Mouse (Mus musculus) testis, adult 2 months (tissue): ENCODE results near the gene Dyrk3. TPM values are rescaled to one million over a fixed set of nuclear protein-coding genes. Genes with fewer than 3 reads are reported as not detected.

ENCODE experiments used
- H3K27ac ChIP-seq: fragments of 200-500 bp; 2 replicates; pipeline ENCODE4 v1.5.1; 2012; ENCODE audit warnings: low read depth, low read length; ENCODE audit not compliant: control insufficient read depth, insufficient read depth
- H3K27me3 ChIP-seq: fragments of 200-500 bp; 2 replicates; pipeline ENCODE4 v1.6.1; 2012; ENCODE audit warnings: mild to moderate bottlenecking, low read length, moderate library complexity; ENCODE audit not compliant: control insufficient read depth, insufficient read depth
- H3K36me3 ChIP-seq: fragments of 200-500 bp; 2 replicates; pipeline ENCODE4 v1.6.1; 2012; ENCODE audit warnings: mild to moderate bottlenecking, low read length; ENCODE audit not compliant: control insufficient read depth, insufficient read depth
- H3K4me1 ChIP-seq: fragments of 200-500 bp; 2 replicates; pipeline ENCODE4 v1.6.1; 2012; ENCODE audit warnings: low read length; ENCODE audit not compliant: control insufficient read depth, insufficient read depth
- H3K4me3 ChIP-seq: fragments of 200-500 bp; 2 replicates; pipeline ENCODE4 v1.5.1; 2012; ENCODE audit warnings: low read depth, mild to moderate bottlenecking, low read length, moderate library complexity, mixed read lengths; ENCODE audit not compliant: control insufficient read depth
- CTCF ChIP-seq: fragments of 200-500 bp; IDR thresholded peaks from 2 replicates; pipeline ENCODE4 v1.5.1; 2012; ENCODE audit warnings: low read depth, mild to moderate bottlenecking, inconsistent platforms, low read length, moderate library complexity; ENCODE audit not compliant: control insufficient read depth, insufficient read depth, insufficient replicate concordance
- POLR2A ChIP-seq: fragments of 200-500 bp; IDR thresholded peaks from 2 replicates; pipeline ENCODE4 v1.6.1; 2012; ENCODE audit warnings: low read depth, mild to moderate bottlenecking, inconsistent platforms, low read length, moderate library complexity; ENCODE audit not compliant: control insufficient read depth
- polyA plus RNA-seq: library from polyadenylated mRNA; depleted of rRNA; stranded (reverse); fragments of >200 nt; gene quantifications from 2 replicates; pipeline ENCODE4 v1.2.3, GENCODE M21; 2012

Dyrk3 gene
- polyA plus RNA-seq, 1 experiment, result 102 TPM

DNA sequence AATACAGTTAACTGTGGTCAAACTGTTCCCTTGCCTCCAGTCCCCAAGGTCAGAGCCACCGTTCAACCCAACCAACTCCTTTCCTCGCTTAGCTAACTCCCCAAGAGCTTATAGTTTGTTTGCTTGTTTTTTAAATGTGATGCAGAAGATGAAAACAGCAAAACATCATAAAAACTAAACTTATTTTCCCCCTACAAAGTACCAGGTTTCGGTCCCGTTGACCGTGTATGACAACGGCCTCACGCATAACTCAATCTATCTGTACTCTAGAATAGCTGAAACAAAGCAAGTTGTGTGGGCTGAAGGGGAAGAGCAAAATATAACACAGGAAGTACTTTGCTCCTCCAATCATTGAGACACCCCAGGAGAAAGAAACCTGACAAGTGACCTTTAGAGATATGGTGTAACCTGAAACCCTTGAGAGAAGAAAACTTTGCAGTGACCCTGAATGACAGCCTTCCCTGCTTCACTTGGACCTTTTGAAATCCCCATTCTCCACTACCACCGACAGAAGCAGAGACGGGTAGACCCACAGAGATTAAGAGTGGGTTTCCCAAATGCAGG lies 41.9 kb downstream of the Dyrk3 start:
- no peaks in the 10 kb centered on the region for H3K27me3 ChIP-seq
- H3K36me3 ChIP-seq, result no peaks in the 10 kb centered on the region
- peaks cover 7% of the 10 kb centered on the region for H3K4me1 ChIP-seq
- H3K4me3 ChIP-seq, result peak overlapping the region; percentile 95
- TF ChIP-seq POLR2A (no peak), CTCF (no peak)
- H3K27ac ChIP-seq, result peak overlapping the region; percentile 69

DNA sequence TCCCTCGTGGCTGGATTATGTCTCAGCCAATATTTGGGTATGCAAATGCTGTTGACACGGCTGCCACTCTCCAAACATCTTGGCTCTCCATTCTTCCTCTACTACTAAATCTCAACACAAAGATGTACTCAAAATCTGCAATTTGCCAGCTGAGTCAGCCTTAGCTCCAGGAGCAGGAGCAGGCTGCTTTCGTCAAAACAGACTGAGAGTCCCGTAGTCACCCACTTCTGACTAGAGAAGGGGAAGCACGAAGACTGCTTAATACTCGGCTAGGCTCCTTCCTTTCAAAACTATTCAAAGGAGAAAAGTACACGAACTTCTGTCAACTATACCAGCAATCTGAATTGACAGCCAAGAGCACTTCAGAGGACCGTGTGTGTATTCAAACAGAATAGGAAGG lies 42.6 kb downstream of the Dyrk3 start:
- H3K27me3 ChIP-seq, result no peaks in the 10 kb centered on the region
- peaks cover 7% of the 10 kb centered on the region for H3K4me1 ChIP-seq
- TF ChIP-seq CTCF, result no peak
- H3K36me3 ChIP-seq, result no peaks in the 10 kb centered on the region
- H3K27ac ChIP-seq, result peak overlapping the region; percentile 14; the same call in 1 of the 2 replicates
- H3K4me3 ChIP-seq, result no peak overlapping the region

DNA sequence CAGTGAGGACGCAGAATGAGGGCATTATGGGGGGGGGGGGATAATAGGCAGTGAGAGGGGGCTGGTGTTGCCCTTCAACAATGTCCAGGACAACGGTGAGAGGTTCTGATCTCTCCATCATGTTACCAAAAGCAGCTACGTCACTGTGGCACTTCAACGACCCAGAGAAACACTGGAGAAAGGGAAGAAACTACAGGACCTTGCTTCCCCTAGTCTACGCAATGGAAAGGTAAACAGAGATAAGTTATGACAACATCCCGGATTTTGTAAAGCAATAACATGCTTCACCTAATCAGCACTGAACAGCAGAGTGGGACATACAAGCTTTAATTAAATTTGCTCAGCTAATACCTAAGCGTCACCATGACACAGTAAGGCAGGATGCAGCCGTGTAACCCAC lies 44.3 kb downstream of the Dyrk3 start:
- H3K4me1 ChIP-seq, result peaks cover 7% of the 10 kb centered on the region
- H3K27me3 ChIP-seq, result no peaks in the 10 kb centered on the region
- TF ChIP-seq POLR2A, result no peak
- TF ChIP-seq CTCF, result no peak
- no peak overlapping the region for H3K4me3 ChIP-seq
- no peaks in the 10 kb centered on the region for H3K36me3 ChIP-seq
- no peak overlapping the region for H3K27ac ChIP-seq

DNA sequence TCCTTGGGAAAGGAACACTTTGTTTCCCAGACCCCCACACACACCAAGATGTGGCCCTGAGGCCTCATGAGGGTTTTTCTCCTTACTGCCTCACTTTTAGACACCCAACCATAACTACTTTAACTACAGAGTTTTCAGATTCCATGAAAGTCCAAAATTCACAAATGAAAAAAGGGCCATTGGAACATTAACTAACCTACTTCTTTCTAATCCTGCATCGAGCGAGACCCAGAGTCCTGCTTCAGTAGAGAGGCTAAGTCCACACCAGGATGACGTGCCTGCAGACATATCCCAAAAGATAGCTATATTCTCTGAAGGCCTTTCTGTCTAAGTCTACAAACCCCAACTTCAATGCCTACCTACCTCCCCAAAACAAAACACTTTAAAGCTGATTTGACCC lies 45.3 kb downstream of the Dyrk3 start:
- H3K27ac ChIP-seq, result no peak overlapping the region
- peaks cover 6% of the 10 kb centered on the region for H3K4me1 ChIP-seq

DNA sequence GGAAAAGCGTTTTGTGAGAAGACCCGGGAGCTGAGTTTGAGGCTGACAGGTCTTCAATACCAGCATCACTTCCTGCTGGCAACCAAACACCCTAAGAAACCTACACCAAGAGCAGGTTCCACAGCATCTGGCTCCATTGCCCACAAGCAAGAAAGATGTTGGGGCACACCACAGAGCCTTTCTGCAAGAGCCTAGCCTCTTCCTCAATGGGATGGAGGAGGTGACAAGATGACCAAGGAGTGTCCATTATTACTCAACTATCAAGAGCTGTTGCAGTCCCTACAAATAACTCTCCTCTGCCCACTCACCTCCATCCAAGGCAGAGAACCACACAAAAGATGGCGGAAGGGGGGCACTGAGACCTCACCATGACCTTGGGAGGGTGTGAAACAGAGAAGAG lies 46.0 kb downstream of the Dyrk3 start:
- TF ChIP-seq CTCF, result no peak
- TF ChIP-seq POLR2A, result no peak
- no peaks in the 10 kb centered on the region for H3K27me3 ChIP-seq
- no peaks in the 10 kb centered on the region for H3K36me3 ChIP-seq
- H3K4me3 ChIP-seq, result no peak overlapping the region
- H3K4me1 ChIP-seq, result peaks cover 5% of the 10 kb centered on the region
- no peak overlapping the region for H3K27ac ChIP-seq

More for the DNA sequence above, 45.3 kb downstream of the Dyrk3 start:
- TF ChIP-seq POLR2A, result no peak
- TF ChIP-seq CTCF, result no peak
- Histone ChIP-seq H3K27me3 (no peaks in the 10 kb centered on the region), H3K36me3 (no peaks in the 10 kb centered on the region), H3K4me3 (no peak overlapping the region)

DNA sequence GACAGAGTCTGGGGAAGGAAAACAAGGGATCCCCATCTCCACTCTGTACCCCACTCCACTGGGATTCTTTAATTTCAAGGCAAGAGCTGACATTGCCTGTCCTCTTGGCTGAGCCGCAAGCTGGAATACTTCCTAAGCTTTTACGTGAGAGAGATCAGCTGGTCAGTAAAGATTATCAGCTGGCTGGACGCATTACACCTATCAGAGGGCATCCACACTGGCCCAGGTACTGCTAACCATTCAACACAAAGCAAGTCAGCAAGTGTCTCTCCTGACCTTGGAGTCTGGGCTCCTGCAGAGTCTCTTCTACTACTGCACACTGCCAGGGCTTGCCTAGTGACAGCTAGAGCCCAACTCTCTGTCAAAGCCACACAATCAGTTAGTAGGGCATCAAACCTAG lies 46.7 kb downstream of the Dyrk3 start:
- H3K4me1 ChIP-seq, result peaks cover under 1% of the 10 kb centered on the region
- no peaks in the 10 kb centered on the region for H3K27me3 ChIP-seq
- H3K27ac ChIP-seq, result no peak overlapping the region
- no peaks in the 10 kb centered on the region for H3K36me3 ChIP-seq
- H3K4me3 ChIP-seq, result no peak overlapping the region
- TF ChIP-seq POLR2A (no peak), CTCF (no peak)

DNA sequence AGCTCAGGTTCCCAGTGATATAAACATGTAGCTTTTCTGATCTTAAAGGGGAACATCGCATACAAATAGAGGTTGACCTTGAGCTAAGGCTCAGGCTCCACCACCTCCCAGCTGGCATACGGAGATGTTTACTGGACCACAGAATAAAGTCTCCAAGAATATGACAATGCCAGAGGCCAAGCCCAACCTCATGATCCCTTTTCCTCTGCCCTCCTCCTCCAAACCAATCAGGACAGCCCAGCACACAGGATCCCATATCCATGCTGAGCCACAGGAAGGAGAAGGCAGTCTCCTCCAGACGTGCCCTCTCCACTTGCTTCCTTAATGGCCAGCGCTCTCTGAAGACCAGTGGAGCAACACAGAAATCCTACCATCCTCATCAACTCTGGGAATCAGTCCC lies 47.3 kb downstream of the Dyrk3 start:
- no peaks in the 10 kb centered on the region; the same call in none of the 2 replicates for H3K4me1 ChIP-seq
- no peaks in the 10 kb centered on the region for H3K27me3 ChIP-seq
- H3K4me3 ChIP-seq, result no peak overlapping the region
- no peaks in the 10 kb centered on the region for H3K36me3 ChIP-seq
- H3K27ac ChIP-seq, result no peak overlapping the region
- TF ChIP-seq CTCF (no peak), POLR2A (no peak)

DNA sequence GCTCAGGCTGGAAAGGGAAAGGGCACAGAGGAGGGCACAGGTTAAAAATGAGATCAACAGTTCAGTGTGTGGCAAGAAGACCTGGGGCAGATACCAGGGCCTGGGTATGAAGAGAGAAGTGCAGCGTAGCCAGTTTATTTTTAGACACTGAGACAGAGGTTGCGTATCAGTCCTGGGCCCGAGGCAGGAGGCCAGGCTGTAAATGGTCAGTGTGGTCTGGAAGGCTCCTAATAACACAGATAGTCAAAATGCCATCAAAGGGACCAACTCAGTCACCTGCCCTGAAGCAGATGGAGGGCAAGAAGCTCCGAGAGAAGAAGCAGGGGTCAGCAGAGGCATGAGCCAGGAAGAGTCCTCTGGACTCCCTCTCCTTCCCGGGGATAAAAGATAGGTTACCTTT lies 47.9 kb downstream of the Dyrk3 start:
- Histone ChIP-seq H3K27ac (no peak overlapping the region), H3K27me3 (no peaks in the 10 kb centered on the region), H3K36me3 (no peaks in the 10 kb centered on the region), H3K4me1 (no peaks in the 10 kb centered on the region; the same call in 1 of the 2 replicates), H3K4me3 (no peak overlapping the region)
- TF ChIP-seq POLR2A (no peak), CTCF (no peak)
